Mouse (Mus musculus): Measurements from ENCODE around the gene Iqgap3. TPM values are rescaled to one million over a fixed set of nuclear protein-coding genes. Genes with fewer than 3 reads are reported as not detected.

The Iqgap3 gene
- polyA plus RNA-seq (2021; fragmentation: Nextera tagmentation): 0.15 and 0.16 TPM in 2 replicates
- long read RNA-seq, experiment 1: 0 reads
- long read RNA-seq, experiment 2: 0 reads

GRCm38 (mm10) chr3:88081345-88082223 lies at the start of gene Iqgap3:
Gene Iqgap3, plus strand, starts transcription at chr3:88081971.

GRCm38 (mm10) chr3:88042661-88043421 lies 38.9 kb upstream of the Iqgap3 start, which contains the start of gene Gpatch4:
Gene Gpatch4, plus strand, starts transcription at chr3:88043108.

GRCm38 (mm10) chr3:88057902-88058696 lies 23.7 kb upstream of the Iqgap3 start, which contains the start of gene Naxe:
Gene Naxe, minus strand, starts transcription at chr3:88058495.

GRCm38 (mm10) chr3:88078204-88078603 lies 3.6 kb upstream of the Iqgap3 start, which contains the start of gene Ttc24:
Gene Ttc24, minus strand, starts transcription at chr3:88078304.

GRCm38 (mm10) chr3:88141787-88142523 lies 60.2 kb downstream of the Iqgap3 start, which contains the start of gene Mef2d:
Gene Mef2d, plus strand, starts transcription at chr3:88142372.

Other genes starting within 250 kb of the Iqgap3 start
- 0.08 TPM in 1 of 2 replicates, not detected in the other for gene Sh2d2a, start 235.2 kb upstream of the Iqgap3 start, polyA plus RNA-seq (2021; fragmentation: Nextera tagmentation)
- 2.4 and 2.7 TPM in 2 replicates for gene Prcc, start 196.4 kb upstream of the Iqgap3 start, polyA plus RNA-seq (2021; fragmentation: Nextera tagmentation)
- gene Hdgf, start 175.7 kb upstream of the Iqgap3 start, polyA plus RNA-seq (2021; fragmentation: Nextera tagmentation): 90.1 and 97.6 TPM in 2 replicates
- 77.3 and 83.4 TPM in 2 replicates for gene Mrpl24, start 162.5 kb upstream of the Iqgap3 start, polyA plus RNA-seq (2021; fragmentation: Nextera tagmentation)
- gene Isg20l2, start 151.7 kb upstream of the Iqgap3 start, polyA plus RNA-seq (2021; fragmentation: Nextera tagmentation): 3.4 and 3.7 TPM in 2 replicates
- gene Rrnad1, start 151.3 kb upstream of the Iqgap3 start, polyA plus RNA-seq (2021; fragmentation: Nextera tagmentation): 8.3 and 10.7 TPM in 2 replicates
- 2.6 and 10.6 TPM in 2 replicates for gene Crabp2, start 133.3 kb upstream of the Iqgap3 start, polyA plus RNA-seq (2021; fragmentation: Nextera tagmentation)
- gene Nes, start 110.9 kb upstream of the Iqgap3 start, polyA plus RNA-seq (2021; fragmentation: Nextera tagmentation): 1.4 and 2.2 TPM in 2 replicates
- 185 and 220 TPM in 2 replicates for gene Bcan, start 81.7 kb upstream of the Iqgap3 start, polyA plus RNA-seq (2021; fragmentation: Nextera tagmentation)
- 12.8 and 16.0 TPM in 2 replicates for gene Hapln2, start 54.4 kb upstream of the Iqgap3 start, polyA plus RNA-seq (2021; fragmentation: Nextera tagmentation)
- gene Gpatch4, start 38.9 kb upstream of the Iqgap3 start, polyA plus RNA-seq (2021; fragmentation: Nextera tagmentation): 18.0 and 18.5 TPM in 2 replicates
- gene Naxe, start 23.5 kb upstream of the Iqgap3 start, polyA plus RNA-seq (2021; fragmentation: Nextera tagmentation): 237 TPM in 2 replicates
- not detected in 2 replicates for gene Ttc24, start 3.7 kb upstream of the Iqgap3 start, polyA plus RNA-seq (2021; fragmentation: Nextera tagmentation)
- gene Mef2d, start 60.4 kb downstream of the Iqgap3 start, polyA plus RNA-seq (2021; fragmentation: Nextera tagmentation): 62.2 and 79.5 TPM in 2 replicates
- 0.11 TPM in 1 of 2 replicates, not detected in the other for gene Rhbg, start 172.7 kb downstream of the Iqgap3 start, polyA plus RNA-seq (2021; fragmentation: Nextera tagmentation)
- 0.10 TPM in 1 of 2 replicates, not detected in the other for gene Gm38392, start 205.2 kb downstream of the Iqgap3 start, polyA plus RNA-seq (2021; fragmentation: Nextera tagmentation)
- 3.9 and 4.6 TPM in 2 replicates for gene Tsacc, start 215.0 kb downstream of the Iqgap3 start, polyA plus RNA-seq (2021; fragmentation: Nextera tagmentation)
- 205 and 208 TPM in 2 replicates for gene Cct3, start 215.1 kb downstream of the Iqgap3 start, polyA plus RNA-seq (2021; fragmentation: Nextera tagmentation)
- gene Glmp, start 243.1 kb downstream of the Iqgap3 start, polyA plus RNA-seq (2021; fragmentation: Nextera tagmentation): 180 and 195 TPM in 2 replicates

Data from layer of hippocampus, adult 6 months (tissue).